Mouse (Mus musculus) urinary bladder, adult 18-20 months (tissue): Measurements from ENCODE around the gene Exosc2.

ENCODE experiments used
- DNase-seq, 2 experiments: peaks; one replicate each; pipeline ENCODE4 v3.0.0; 2022; ENCODE audit warnings: low spot score in 2 of 2, mixed read lengths in 2 of 2

The Exosc2 gene

DNA sequence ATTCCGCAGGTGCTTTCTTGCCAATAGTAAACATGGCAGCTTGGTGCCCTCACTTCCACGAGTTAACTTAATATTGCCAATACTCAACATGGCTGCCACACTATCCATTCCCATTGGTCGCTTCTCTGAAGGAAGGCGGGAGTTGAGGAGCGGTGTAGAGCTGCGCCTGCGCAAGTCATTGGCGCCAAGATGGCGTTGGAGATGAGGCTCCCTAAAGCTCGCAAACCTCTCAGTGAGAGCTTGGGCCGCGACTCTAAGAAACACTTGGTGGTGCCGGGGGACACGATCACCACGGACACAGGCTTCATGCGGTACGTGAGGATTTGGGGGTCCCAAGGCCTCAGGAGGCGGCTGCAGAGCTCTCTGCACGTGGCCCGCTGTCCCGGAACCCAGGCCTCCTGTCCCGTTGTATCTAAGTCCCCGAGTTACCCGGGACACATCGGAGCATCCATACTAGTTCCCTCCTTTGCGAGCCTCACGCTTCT, at the start of gene Exosc2:
TSS of gene Exosc2 (plus strand) at position 165 of the 485 bp plus-strand sequence.
- peak; percentile 77 to 87 for DNase-seq

DNA sequence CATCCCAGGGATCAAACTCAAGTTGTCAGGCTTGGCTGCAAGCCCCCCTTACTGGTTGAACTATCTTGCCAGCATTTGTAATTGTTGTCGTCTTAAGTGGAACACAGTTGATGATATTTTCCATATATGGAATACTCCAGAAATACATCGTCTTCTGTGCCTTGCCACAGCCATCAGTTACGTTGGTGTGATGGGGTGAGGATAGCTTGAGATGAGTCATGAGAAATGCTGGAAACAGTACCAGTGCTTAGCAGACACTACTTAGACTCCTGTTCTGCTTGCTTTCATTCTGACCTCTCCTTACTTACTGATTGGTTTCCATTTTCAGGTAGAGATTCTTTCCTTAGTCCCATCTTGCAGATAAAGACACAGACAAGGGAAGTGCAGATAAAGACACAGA, 37.0 kb upstream of the Exosc2 start:
- no peak for DNase-seq

DNA sequence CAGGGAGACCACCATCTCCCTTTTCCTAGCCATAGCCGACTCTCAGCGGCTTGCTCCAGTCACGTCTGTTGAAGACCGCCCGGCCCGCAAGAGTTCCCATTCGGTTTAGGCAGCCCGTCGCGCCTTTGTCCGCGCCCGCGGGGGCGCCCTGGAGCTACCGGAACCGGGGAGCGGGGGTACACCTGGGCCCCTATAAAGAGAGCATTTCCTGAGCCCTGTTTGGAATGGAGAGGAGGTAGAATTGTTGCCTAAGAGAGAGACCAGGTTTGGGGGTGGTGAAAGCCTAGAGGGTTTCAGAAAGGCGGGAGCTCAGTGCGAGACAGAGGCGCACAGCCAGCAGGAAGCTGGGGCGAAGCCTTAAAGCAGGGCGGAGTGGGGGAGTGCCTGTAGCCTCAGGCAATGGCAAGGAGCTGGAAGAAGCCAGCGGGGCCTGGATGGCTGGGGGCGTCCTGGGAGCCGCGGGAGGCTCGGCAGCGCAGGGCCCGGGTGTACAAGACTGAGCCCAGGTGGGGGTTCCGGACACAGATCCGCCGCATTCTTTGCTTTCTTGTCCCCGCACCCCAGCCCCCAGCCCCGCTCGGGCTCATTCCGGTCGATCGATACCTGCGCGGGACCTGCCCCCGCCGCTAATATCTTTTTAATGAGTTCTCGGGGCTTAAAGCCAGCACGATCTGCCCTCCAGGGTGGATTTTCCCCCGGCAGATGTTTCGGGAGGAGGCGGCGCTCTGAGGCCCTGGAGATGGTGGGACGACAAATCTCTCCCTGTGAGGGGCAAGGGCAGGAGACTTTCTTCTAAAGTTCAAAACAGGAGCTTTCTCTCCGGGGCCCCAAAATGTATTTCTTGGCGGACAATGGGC, 35.0 kb upstream of the Exosc2 start:
- DNase-seq = peak in 1 of 2 experiments; percentile 14

DNA sequence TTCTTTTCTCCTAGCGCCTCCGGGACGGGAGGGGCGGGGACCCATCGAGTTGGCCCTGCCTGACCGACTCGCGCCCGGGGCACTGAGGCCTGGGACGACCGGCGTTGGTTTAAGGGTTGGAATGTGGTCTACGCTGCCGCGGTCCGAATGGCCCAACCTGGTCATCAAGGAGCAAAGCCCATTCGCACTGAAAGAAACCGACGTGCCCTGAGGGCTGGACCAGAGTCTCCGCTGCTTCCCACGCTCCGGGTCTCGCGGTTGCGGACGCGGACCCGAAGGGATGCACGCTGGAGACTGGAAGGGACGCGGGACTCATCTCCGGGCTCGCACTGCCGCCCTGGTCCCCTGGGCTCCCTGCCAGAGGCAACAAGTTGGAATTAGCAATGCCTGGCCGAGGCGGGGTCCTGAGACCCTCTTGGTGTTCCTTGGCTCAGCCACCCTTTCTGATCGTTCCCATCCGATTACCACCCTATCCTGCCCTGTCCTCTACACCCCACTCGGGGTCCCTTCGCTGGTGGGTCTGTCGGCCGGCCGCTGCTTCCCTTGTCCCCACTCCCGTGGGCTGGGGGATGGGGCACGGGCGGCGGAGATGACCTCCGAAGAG, 34.3 kb upstream of the Exosc2 start:
- peak in 1 of 2 experiments; percentile 28 for DNase-seq

DNA sequence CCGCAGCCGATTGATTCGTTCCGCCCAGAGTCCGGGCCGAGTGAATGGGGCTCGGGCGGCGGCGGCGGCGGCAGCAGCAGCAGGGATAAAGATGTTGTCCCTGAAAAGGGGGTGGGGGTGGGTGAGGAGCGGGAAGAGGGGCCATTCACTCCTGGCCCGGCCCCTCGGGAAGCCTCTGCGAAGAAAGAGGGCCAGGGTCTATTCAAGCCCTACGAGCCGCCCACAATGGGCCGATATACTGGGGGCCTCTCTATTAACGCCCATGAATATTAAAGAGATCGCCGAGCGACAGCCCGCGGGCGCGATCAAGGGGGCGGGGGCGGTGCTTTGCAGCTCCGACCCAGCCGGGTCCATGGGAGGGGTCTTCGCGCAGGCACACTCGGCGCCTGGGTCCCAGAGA, 33.8 kb upstream of the Exosc2 start:
- no peak for DNase-seq

DNA sequence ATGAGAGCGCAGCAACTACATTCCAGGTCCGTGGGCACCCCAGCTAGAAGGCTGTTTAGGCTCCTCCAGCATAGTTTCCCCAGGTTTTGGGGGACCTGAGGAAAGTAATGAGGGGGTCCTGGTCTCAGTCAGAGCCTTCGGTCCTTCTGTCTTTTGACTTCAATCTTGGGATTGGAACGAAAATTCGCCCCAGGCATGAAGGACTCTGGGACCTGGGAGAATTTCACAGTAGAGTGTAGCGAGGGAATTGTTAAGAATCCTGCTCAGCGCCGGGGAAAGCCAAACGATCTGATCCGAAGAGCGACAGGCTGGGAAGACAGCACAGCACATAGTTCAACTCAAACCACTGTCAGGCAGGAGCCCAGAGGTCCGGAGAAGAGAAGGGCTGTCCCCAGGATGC, 33.2 kb upstream of the Exosc2 start:
- DNase-seq = no peak

DNA sequence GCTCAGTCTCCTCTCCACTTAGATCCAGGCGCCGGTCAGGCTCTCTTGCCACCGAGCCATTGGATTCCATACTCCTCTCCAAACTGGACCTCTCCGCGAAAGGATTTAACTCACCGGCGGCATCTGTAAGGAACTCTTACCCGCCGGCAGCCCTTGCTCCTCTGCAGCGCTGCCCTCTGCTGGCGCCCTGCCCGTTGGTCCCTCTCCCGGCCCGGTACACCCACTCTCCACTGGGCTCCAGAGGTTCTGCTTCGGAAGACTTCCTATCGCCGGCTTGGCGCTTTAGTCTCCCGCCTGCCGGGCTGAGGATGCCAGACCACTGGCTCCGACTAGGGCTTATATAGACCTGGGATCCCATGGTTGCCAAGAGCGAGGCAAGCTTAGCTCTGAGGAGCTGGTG, 32.7 kb upstream of the Exosc2 start:
- DNase-seq = peak; percentile 20 to 59

DNA sequence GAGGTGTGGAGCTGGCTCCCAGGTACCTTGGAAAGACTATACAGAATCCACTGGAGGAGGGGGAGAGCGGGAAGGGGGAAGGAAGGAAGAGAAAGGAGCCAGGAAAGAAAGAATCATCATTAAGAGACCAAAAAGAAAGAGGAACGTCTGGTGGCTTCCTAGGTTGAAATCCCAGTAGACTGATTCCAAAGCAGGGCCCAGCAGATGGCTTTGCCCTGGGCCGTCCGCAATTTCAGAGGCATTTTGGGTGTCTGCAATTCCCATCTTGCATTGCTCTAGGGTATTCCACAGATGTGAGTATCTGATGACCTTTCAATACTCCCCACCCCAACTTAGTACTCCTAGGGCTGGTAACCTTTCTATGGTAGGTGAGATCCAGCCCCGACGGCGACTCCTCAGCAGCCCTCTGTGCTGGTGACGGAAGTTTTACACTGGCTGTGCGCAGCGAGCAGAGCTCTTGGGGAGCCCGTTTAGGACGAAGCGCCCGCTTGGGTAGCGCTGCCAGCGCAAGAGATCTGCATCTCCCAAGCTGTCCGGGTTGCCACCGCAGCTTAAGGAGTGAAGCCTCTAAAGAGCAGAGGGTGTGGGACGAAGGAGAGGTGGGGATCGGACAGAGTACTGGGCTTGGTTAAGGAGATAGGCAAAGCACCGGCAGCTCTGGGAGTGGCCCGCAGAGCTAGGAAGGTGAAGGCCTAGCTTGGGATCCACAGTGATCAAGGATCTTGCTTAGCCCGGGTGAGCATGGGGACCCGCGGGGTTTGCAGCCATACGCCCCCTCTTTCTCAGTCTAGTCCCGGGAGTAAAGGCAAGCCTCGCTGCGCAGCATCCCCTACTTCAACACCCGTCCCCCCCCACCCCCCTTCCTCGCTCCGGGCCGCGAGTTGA, 31.7 kb upstream of the Exosc2 start:
- peak in 1 of 2 experiments; percentile 9 for DNase-seq

DNA sequence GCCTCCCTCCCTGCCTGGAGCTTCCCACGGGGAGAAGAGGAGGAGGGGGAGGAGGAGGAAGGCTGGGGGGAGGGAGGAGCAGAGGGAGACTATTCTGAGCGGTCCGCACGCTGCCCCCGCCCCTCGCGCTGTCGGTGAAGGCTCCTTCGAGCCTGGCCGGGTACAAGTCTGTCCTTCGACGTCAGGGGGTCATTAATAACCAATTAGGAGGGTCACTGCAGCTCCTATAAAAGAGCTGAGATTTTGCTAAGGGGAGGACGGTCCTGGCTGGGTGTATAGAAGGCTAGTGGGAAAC, 31.1 kb upstream of the Exosc2 start:
- DNase-seq = no peak

DNA sequence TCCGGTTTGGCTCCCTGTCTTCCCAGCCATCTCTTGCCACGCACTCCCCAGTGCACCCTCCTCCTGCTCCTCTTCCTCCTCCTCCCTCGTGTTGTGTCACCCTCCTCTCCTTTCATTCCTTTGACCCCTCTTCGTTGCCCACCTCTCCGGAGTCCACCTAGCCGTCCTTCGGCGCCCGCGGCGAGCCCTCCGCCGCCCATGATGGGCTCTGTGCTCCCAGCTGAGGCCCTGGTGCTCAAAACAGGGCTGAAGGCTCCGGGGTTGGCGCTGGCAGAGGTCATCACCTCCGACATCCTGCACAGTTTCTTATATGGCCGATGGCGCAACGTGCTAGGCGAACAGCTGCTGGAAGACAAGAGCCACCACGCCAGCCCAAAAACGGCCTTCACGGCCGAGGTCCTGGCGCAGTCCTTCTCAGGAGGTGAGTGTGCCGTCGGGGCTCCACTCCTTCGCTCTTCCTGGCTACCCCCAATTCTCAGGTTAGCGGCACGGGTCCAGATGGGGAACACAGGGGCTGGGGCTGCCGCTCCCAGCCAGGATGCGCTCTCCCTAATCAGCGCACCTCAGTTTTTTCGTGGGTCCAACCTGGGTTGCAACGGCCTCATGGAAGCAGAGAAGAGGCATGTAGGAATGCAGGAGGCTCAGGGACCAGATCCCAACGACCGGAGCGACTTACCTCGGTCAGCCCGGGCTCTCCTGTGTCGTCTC, 30.5 kb upstream of the Exosc2 start, which contains the start of gene Prdm12:
TSS of gene Prdm12 (plus strand) at position 137 of the 708 bp plus-strand sequence.
- peak in 1 of 2 experiments; percentile 7 for DNase-seq

DNA sequence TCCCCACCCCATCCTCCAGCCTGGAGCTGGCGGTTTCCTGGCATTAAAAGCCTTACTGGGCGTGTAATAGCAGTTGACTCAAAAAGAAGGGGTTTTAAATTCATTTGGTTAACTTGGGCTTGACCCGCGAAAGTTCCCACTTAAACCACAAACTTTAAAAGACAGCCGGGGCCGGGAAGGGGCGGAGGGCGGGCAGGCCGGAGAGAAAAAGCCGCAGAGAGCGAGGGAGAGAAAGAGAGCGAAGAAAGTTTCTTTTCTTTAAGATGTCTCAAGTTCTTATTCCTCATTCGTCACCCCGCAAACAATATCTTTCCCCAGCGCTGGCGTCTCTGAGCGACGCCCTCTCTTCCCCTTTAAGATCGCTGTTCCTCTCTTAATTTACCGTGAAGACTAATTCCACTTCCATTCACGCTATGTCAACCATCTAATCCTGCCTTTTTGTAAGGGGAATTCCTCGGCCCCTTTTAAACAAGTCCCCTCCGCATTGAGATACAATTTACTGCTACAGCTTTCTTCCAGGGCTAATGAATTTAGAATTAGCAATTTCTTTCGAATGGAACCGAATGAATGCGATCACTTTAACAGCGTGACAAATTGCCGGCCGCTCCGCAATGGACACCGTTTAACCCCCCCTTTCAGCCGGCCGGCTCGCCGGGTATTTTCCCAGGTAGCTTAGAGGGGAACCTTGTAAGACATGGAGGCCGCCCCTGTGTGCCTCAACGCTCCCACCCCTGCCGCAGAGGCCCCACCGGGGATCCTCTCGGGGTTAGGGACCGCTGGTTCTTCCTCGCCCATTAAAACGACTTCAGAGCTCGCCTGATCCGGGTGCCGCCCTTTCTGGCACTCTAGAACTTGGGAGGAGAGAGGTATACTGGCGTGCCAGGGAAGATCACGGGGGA, 29.7 kb upstream of the Exosc2 start:
- peak in 1 of 2 experiments; percentile 21 for DNase-seq

DNA sequence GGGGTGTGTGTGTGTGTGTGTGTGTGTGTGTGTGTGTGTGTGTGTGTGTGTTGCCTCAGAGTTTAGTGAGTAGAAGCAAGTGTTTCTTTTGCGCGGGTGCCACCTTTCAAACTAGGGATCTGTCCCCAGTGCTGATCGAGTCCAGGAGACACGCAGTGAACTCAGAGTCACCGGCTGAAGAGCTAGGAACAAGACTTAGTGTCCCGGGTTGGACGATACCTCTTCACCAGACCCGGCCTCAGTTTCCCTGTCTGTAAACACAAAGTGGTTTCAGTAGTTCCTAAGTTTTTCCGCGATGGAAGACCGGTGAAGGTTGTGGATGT, 29.0 kb upstream of the Exosc2 start:
- no peak for DNase-seq

DNA sequence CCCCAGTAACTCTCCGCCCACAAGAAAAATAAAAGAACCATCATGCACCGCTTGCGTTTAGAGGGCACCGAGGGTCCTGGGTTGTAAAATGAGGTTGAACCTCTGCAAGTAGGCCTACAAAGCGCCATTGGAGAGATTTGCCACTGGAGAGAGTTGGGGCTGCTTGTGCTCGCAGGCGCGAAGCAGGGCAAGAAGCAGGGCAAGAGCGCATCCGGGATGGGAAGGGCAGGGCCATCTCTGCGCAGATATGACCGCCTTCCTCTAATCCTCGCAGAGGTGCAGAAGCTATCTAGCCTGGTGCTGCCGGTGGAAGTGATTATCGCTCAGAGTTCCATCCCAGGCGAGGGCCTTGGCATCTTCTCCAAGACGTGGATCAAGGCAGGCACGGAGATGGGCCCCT, 28.6 kb upstream of the Exosc2 start:
- no peak for DNase-seq

DNA sequence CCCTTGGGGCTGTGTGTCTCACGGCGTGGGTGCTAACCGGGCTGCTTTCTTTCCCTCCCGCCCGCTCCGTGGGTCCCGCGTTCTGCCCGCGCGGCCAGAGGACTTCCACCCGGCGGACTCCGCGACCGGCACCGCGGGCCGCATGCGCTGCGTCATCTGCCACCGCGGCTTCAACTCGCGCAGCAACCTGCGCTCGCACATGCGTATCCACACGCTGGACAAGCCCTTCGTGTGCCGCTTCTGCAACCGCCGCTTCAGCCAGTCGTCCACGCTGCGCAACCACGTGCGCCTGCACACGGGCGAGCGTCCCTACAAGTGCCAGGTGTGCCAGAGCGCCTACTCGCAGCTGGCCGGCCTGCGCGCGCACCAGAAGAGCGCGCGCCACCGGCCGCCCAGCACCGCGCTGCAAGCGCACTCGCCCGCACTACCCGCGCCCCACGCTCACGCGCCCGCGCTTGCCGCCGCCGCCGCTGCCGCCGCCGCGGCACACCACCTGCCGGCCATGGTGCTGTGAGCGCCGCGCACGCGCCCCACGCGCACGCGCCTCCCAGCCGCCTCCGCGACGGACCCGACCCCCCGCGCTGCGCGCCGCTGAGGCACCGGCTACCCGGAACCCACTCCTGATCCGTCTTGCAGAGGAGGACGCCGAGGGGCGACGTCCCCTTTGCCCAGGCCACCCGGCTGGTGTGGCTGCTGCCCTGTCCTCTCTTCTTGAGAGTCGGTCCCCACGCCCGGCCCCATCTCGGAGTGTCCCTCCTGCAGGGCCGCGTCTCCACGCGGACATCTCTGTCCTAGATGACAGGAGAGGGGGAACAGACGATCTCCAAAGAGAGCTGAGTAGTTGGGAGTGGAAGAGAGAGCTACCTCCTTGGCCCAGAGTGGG, 16.3 kb upstream of the Exosc2 start:
- peak in 1 of 2 experiments; percentile 15 for DNase-seq

DNA sequence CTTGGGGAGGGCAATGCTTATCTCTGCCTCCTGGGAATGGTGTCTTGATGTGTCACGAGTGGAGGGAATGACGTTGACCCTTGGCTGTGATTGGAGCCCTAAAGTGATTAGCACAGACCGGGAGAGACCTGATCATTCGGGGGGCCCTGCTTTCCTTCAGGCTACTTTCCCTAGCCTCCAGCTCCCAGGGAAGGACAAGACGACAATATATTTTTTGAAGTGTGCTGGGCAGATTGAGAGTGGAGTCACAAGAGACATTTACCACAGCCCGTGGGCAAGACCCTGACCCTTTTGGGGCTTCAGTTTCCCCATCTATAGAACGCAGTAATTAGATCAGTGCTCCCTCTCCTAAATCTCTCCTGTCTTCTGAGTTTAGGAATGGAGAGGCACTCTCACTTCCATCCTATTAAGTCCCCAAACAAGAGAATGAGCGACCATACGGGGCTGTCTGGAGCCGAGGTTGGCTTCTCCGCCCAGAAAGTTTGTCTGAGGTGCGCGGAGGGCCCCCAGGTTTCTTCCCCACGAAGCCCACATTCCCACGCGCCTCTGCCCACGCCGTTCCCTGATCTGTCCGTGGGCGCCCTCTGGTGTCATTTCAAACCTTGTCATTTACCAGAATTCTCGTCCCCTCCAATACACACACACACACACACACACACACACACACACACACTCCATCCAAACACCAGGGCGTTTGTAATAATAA, 15.5 kb upstream of the Exosc2 start:
- peak in 1 of 2 experiments; percentile 42 for DNase-seq

DNA sequence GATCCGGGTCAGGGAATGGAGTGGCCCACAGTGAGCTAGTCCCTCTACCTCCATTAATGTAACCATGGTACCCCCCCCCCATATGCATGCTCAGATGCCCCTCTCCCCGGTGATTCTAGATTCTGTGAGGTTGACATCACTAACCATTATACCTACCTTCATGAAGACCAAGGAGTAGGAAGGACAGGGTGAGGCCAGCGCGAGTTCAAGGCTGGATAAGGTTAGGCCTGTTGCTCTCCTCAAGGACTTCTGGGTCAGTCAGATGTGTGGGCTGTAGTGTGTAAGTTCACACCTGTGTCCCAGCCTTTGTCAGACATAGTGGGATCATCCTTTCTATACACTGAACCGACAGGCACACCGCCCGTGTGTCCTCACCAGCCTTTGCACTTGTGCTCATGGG, 14.1 kb upstream of the Exosc2 start:
- no peak for DNase-seq

DNA sequence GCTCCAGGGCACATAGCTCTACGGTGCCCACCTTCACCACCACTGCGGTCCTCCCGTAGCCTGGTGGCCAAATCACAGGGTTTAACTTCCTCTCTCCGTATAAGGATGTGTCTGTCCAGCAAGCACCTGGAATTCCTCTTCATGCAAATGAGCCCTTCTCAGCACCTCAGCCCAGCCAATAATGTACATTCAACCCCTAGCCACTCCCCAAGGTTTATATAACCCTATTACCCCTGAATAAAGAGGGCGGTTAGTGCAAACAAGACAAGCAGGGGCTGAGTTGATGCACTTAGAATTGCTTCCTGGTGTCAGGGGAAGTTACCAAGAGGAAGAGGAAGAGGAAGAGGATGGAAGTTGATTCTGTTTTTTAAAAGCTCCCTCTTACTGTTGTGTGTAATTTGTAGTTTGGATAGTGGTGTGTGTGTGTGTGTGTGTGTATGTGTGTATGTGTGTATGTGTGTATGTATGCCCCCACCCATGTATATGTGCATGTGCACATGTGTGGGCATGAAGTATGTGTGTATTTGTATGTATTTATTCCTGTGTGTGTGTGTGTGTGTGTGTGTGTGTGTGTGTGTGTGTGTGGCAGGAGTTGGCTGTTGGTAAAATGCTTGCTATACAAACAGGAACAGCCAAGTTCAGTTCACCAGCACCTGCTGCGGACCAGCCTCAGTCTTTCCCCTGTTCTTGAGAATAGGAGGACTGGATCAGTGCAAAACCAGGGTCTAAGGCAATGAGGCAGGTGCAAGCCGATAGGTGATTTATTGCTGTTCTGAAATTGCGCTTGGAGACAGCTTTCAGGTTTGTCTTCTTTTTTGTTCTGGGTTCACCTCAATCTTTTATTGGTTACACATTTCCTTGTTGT, 7.3 kb upstream of the Exosc2 start:
- DNase-seq = no peak

DNA sequence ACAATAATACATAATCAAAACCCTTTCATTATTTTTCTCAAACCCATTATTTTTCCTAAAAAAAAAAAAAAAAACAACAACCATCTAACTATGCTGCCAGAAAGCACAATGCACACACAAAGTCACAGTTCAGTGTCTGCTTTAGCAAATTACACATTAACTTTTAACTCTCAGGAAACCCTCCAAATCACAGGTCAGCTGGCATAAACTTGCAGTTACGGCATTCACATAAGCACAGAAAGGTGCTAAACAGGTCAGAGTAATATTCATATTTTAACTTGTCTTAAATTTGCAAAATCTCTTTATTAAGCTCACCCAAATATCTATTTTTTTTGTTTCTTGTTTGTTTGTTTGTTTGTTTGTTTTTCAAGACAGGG, 6.7 kb upstream of the Exosc2 start:
- no peak for DNase-seq
